Mouse (Mus musculus) cerebellum, adult 9-10 months (tissue): ENCODE measurements at regions not wholly inside any gene's neighbourhood (a gene's known extent, or its start where the extent isn't known, plus 50 kb on each side); places are given as distances from the start of the nearest gene placed in this dataset.
"Not testable (repeated sequence)": the region's sequence is repeated elsewhere in the genome, so short reads cannot be mapped to it uniquely, and the experiment has no call there.

Experiments
- DNase-seq: peaks from one replicate; pipeline ENCODE4 v3.0.0; 2022

GRCm38 (mm10) chr4:69410411-69410810, 456.2 kb upstream of the Brinp1 start:
- DNase-seq = not testable (repeated sequence)

GRCm38 (mm10) chr4:69395451-69395850, 441.3 kb upstream of the Brinp1 start:
- DNase-seq = no peak

DNA sequence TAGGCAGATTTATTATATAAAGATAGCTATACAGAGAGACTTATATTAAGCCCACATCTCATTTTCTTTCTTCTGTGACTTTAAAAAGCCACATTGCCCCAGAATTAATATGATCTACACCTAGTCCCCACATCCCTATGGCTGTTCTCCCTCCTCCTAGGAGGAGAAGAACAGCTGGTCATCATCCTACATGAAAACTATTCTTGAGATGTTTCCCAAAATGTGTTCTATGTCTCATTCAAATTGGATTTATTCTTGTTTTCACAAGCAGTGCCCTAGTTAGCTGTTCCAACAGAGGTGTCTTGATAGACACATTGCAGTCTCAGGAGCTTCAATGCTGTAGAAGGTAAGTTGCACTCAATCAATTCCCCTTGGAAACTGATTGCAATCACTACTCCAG, 429.1 kb upstream of the Brinp1 start:
- no peak for DNase-seq

- no peak for DNase-seq
Measured at GRCm38 (mm10) chr4:69346979-69347465, 392.8 kb upstream of the Brinp1 start.

GRCm38 (mm10) chr4:69327606-69328005, 373.4 kb upstream of the Brinp1 start:
- DNase-seq = no peak
